Mouse (Mus musculus): ENCODE measurements around the gene Sfxn5. TPM values are rescaled to one million over a fixed set of nuclear protein-coding genes. Genes with fewer than 3 reads are reported as not detected.

Sfxn5 gene
- polyA plus RNA-seq, 1 experiment = 17.5 TPM

- no peak for TF ChIP-seq CTCF (IDR thresholded peaks at IDR 0.05; ENCODE audit: borderline replicate concordance, extremely low read depth, insufficient read depth, insufficient read length)
- TF ChIP-seq POLR2A (IDR thresholded peaks at IDR 0.05; ENCODE audit: borderline replicate concordance, extremely low read depth, insufficient read depth, insufficient read length, poor library complexity, severe bottlenecking) = no peak
- peak; percentile 91 for DNase-seq (ENCODE audit: low read depth)
Observed at GRCm38 (mm10) chr6:85224442-85224891, 108.8 kb downstream of the Sfxn5 start.

GRCm38 (mm10) chr6:85223498-85224150 lies 109.6 kb downstream of the Sfxn5 start:
- TF ChIP-seq POLR2A (IDR thresholded peaks at IDR 0.05; ENCODE audit: borderline replicate concordance, extremely low read depth, insufficient read depth, insufficient read length, poor library complexity, severe bottlenecking) (no peak), CTCF (IDR thresholded peaks at IDR 0.05; ENCODE audit: borderline replicate concordance, extremely low read depth, insufficient read depth, insufficient read length) (no peak)
- peak; percentile 63 for DNase-seq (ENCODE audit: low read depth)

DNA sequence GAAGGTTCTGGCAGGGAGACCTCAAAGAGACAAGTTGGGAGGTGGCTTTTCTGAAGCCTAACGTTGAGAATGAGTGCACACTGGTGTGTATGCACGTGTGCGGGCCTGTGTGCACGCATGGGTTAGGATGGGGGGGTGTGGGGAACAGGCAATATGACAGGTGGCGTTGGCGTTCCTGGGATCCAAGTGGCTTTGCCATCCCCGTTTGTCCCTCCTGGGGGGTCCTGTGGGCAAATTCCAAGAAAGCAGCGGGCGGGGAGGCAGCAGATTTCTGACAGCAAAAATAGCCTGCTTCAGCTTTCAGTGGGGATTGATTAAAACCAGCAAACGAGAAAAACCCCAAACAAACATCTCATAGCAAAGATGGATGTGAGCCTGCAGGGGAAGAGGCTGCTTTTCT lies 110.7 kb downstream of the Sfxn5 start:
- TF ChIP-seq CTCF (IDR thresholded peaks at IDR 0.05; ENCODE audit: borderline replicate concordance, extremely low read depth, insufficient read depth, insufficient read length) = no peak
- TF ChIP-seq POLR2A (IDR thresholded peaks at IDR 0.05; ENCODE audit: borderline replicate concordance, extremely low read depth, insufficient read depth, insufficient read length, poor library complexity, severe bottlenecking) = no peak
- DNase-seq (ENCODE audit: low read depth) = no peak

DNA sequence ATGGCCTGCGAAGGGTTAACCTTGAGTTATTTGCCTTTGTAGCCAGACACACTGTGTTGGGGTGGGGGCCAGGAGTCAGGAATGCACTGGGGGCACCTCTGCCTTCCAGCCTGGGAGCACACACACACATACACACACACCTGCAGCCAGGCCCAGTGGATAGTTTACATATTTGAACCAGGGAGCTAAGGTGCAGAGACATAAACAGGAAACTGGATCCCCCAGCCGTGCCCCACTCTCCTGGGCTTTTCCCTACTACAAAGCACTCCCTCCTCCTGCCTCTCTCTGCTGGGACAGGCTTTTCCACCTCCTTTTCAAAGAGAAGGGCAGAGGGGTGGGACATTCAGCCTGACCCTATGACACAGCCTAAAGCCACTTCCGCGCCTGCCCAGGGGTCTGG lies 112.3 kb downstream of the Sfxn5 start:
- TF ChIP-seq CTCF (IDR thresholded peaks at IDR 0.05; ENCODE audit: borderline replicate concordance, extremely low read depth, insufficient read depth, insufficient read length) = no peak
- TF ChIP-seq POLR2A (IDR thresholded peaks at IDR 0.05; ENCODE audit: borderline replicate concordance, extremely low read depth, insufficient read depth, insufficient read length, poor library complexity, severe bottlenecking) = no peak
- no peak for DNase-seq (ENCODE audit: low read depth)

- no peak for TF ChIP-seq POLR2A (IDR thresholded peaks at IDR 0.05; ENCODE audit: borderline replicate concordance, extremely low read depth, insufficient read depth, insufficient read length, poor library complexity, severe bottlenecking)
- no peak for TF ChIP-seq CTCF (IDR thresholded peaks at IDR 0.05; ENCODE audit: borderline replicate concordance, extremely low read depth, insufficient read depth, insufficient read length)
Observed at GRCm38 (mm10) chr6:85219706-85220105, 113.5 kb downstream of the Sfxn5 start.

GRCm38 (mm10) chr6:85218684-85219445 lies 114.4 kb downstream of the Sfxn5 start:
- TF ChIP-seq POLR2A (IDR thresholded peaks at IDR 0.05; ENCODE audit: borderline replicate concordance, extremely low read depth, insufficient read depth, insufficient read length, poor library complexity, severe bottlenecking) = no peak
- no peak for TF ChIP-seq CTCF (IDR thresholded peaks at IDR 0.05; ENCODE audit: borderline replicate concordance, extremely low read depth, insufficient read depth, insufficient read length)
- DNase-seq (ENCODE audit: low read depth) = peak; percentile 73

More at GRCm38 (mm10) chr6:85219706-85220105, 113.5 kb downstream of the Sfxn5 start:
- no peak for DNase-seq (ENCODE audit: low read depth)

DNA sequence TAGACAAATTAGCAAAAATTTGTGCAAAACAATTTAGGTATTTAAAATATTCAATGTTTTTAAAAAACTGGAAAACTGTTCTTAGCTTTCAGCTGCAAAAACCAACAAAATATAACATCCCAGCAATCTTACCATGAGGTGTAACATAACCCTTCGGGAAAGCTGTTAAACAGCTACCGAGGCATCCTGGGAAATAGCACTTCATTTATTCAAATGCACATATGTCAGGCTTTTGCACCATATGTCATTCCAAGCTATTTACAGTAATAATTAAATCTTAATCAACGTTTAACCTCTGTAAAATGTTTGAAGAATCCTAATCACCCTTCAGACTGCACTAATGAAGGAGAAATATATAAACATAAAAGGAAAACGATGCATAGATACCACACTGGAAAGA lies 115.0 kb downstream of the Sfxn5 start:
- DNase-seq (ENCODE audit: low read depth) = peak; percentile 91
- TF ChIP-seq CTCF (IDR thresholded peaks at IDR 0.05; ENCODE audit: borderline replicate concordance, extremely low read depth, insufficient read depth, insufficient read length) = no peak
- no peak for TF ChIP-seq POLR2A (IDR thresholded peaks at IDR 0.05; ENCODE audit: borderline replicate concordance, extremely low read depth, insufficient read depth, insufficient read length, poor library complexity, severe bottlenecking)

GRCm38 (mm10) chr6:85210686-85211085 lies 122.5 kb downstream of the Sfxn5 start:
- DNase-seq (ENCODE audit: low read depth) = no peak
- TF ChIP-seq CTCF (IDR thresholded peaks at IDR 0.05; ENCODE audit: borderline replicate concordance, extremely low read depth, insufficient read depth, insufficient read length) (no peak), POLR2A (IDR thresholded peaks at IDR 0.05; ENCODE audit: borderline replicate concordance, extremely low read depth, insufficient read depth, insufficient read length, poor library complexity, severe bottlenecking) (no peak)

- peak; percentile 61 for DNase-seq (ENCODE audit: low read depth)
- TF ChIP-seq POLR2A (IDR thresholded peaks at IDR 0.05; ENCODE audit: borderline replicate concordance, extremely low read depth, insufficient read depth, insufficient read length, poor library complexity, severe bottlenecking) = no peak
- TF ChIP-seq CTCF (IDR thresholded peaks at IDR 0.05; ENCODE audit: borderline replicate concordance, extremely low read depth, insufficient read depth, insufficient read length) = no peak
Observed at GRCm38 (mm10) chr6:85209226-85209967, 123.8 kb downstream of the Sfxn5 start.

DNA sequence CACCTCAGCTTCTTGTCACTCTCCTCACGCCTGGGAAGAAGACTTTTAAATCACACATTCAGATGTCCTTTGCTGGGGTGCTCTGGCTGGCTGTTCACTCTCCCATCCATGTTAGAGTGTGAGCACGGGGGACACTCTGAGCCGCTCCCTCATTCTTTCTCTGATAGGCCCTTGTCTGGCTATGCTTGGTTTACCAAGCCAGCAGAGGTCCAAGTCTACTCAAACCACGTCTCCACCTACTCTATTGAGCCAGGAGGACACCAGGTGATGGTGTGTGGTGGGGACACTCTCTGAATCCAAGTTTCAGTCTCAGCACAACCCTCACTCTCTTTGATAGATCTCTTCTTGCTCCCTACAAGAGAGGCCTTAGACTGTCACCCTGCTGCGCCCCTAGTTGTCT lies 125.9 kb downstream of the Sfxn5 start:
- TF ChIP-seq CTCF (IDR thresholded peaks at IDR 0.05; ENCODE audit: borderline replicate concordance, extremely low read depth, insufficient read depth, insufficient read length) (no peak), POLR2A (IDR thresholded peaks at IDR 0.05; ENCODE audit: borderline replicate concordance, extremely low read depth, insufficient read depth, insufficient read length, poor library complexity, severe bottlenecking) (no peak)
- no peak for DNase-seq (ENCODE audit: low read depth)

GRCm38 (mm10) chr6:85206939-85207285 lies 126.3 kb downstream of the Sfxn5 start:
- no peak for TF ChIP-seq CTCF (IDR thresholded peaks at IDR 0.05; ENCODE audit: borderline replicate concordance, extremely low read depth, insufficient read depth, insufficient read length)
- TF ChIP-seq POLR2A (IDR thresholded peaks at IDR 0.05; ENCODE audit: borderline replicate concordance, extremely low read depth, insufficient read depth, insufficient read length, poor library complexity, severe bottlenecking) = no peak
- peak; percentile 90 for DNase-seq (ENCODE audit: low read depth)
